Mouse (Mus musculus) cortical plate, adult 2 months (tissue): ENCODE measurements at regions not wholly inside any gene's neighbourhood (a gene's known extent, or its start where the extent isn't known, plus 50 kb on each side); places are given as distances from the start of the nearest gene placed in this dataset.

Experiments
- CTCF ChIP-seq: fragments of 200-500 bp; IDR thresholded peaks from 2 replicates; pipeline ENCODE4 v1.5.1; 2011; ENCODE audit warnings: mild to moderate bottlenecking, control low read depth, low read length; ENCODE audit not compliant: insufficient read depth; ENCODE audit errors: extremely low read depth
- POLR2A ChIP-seq: fragments of 200-500 bp; IDR thresholded peaks from 2 replicates; pipeline ENCODE4 v1.6.1; 2011; ENCODE audit warnings: mild to moderate bottlenecking, low read length, control low read depth; ENCODE audit not compliant: insufficient read depth; ENCODE audit errors: extremely low read depth

- no peak for TF ChIP-seq POLR2A
- no peak for TF ChIP-seq CTCF
Observed at GRCm38 (mm10) chr16:5507261-5507660, 251.5 kb upstream of the Eef2kmt start.
